Mouse (Mus musculus) kidney, embryonic 15.5 days (tissue): ENCODE measurements at regions not wholly inside any gene's neighbourhood (a gene's known extent, or its start where the extent isn't known, plus 50 kb on each side); places are given as distances from the start of the nearest gene placed in this dataset.
"Not testable (repeated sequence)": the region's sequence is repeated elsewhere in the genome, so short reads cannot be mapped to it uniquely, and the experiment has no call there.

Source experiments
- ATAC-seq: fragments of 200-750 bp; cut with Nextera tagmentation; replicated peaks from 2 replicates; pipeline ENCODE4 v1.8.0; 2017; ENCODE audit warnings: moderate TSS enrichment; ENCODE audit not compliant: low FRiP score
- H3K27ac ChIP-seq: fragments of 300-500 bp; sonication (generic); 2 replicates; pipeline ENCODE4 v1.5.1; 2015; ENCODE audit warnings: mild to moderate bottlenecking, inconsistent platforms
- H3K27me3 ChIP-seq: fragments of 300-500 bp; sonication (generic); 2 replicates; pipeline ENCODE4 v1.6.1; 2015; ENCODE audit warnings: inconsistent platforms
- H3K36me3 ChIP-seq: fragments of 300-500 bp; sonication (generic); 2 replicates; pipeline ENCODE4 v1.6.1; 2015; ENCODE audit warnings: inconsistent platforms
- H3K4me1 ChIP-seq: fragments of 300-500 bp; sonication (generic); 2 replicates; pipeline ENCODE4 v1.6.1; 2015; ENCODE audit warnings: inconsistent platforms
- H3K4me2 ChIP-seq: fragments of 300-500 bp; sonication (generic); 2 replicates; pipeline ENCODE4 v1.6.1; 2015; ENCODE audit warnings: moderate library complexity, mild to moderate bottlenecking, inconsistent platforms
- H3K4me3 ChIP-seq: fragments of 300-500 bp; sonication (generic); replicated peaks from 2 replicates; pipeline ENCODE4 v1.5.1; 2015; ENCODE audit warnings: mild to moderate bottlenecking, inconsistent platforms
- H3K9ac ChIP-seq: fragments of 300-500 bp; sonication (generic); 2 replicates; pipeline ENCODE4 v1.6.1; 2015; ENCODE audit warnings: mild to moderate bottlenecking, inconsistent platforms
- H3K9me3 ChIP-seq: fragments of 300-500 bp; sonication (generic); replicated peaks from 2 replicates; pipeline ENCODE4 v1.6.1; 2016; ENCODE audit warnings: inconsistent platforms
- WGBS: fragments of 180-500 bp; shearing (Covaris S2); methylation state at CpG from one replicate; pipeline ENCODE4 v1.1.7; 2015; ENCODE audit warnings: mixed read lengths; 5-methylcytosine and 5-hydroxymethylcytosine counted together

GRCm38 (mm10) chr16:31568316-31568715 is 94.9 kb upstream of the Dlg1 start:
- H3K36me3 ChIP-seq: no peaks in the 10 kb centered on the region
- no peak overlapping the region for H3K9ac ChIP-seq
- H3K27me3 ChIP-seq: no peaks in the 10 kb centered on the region
- H3K4me1 ChIP-seq: no peaks in the 10 kb centered on the region
- WGBS: 89% methylated on average over 6 of the region's 6 CpGs
- ATAC-seq: no peak
- no peaks in the 10 kb centered on the region for H3K9me3 ChIP-seq
- H3K4me3 ChIP-seq: no peak overlapping the region
- no peak overlapping the region for H3K27ac ChIP-seq
- H3K4me2 ChIP-seq: no peak overlapping the region

- H3K4me2 ChIP-seq: no peak overlapping the region
- H3K4me1 ChIP-seq: no peaks in the 10 kb centered on the region
- no peaks in the 10 kb centered on the region for H3K27me3 ChIP-seq
- H3K27ac ChIP-seq: no peak overlapping the region
- 66% methylated on average over 6 of the region's 6 CpGs for WGBS
- H3K36me3 ChIP-seq: no peaks in the 10 kb centered on the region
- H3K9ac ChIP-seq: no peak overlapping the region
- H3K9me3 ChIP-seq: no peaks in the 10 kb centered on the region
- H3K4me3 ChIP-seq: no peak overlapping the region
- ATAC-seq: no peak
Measured at GRCm38 (mm10) chr16:31569871-31570270, 93.4 kb upstream of the Dlg1 start.

- 79% methylated on average over 20 of the region's 20 CpGs for WGBS
- no peak overlapping the region for H3K4me2 ChIP-seq
- peaks cover 5% of the 10 kb centered on the region; the same call in 1 of the 2 replicates for H3K4me1 ChIP-seq
- H3K4me3 ChIP-seq: no peak overlapping the region
- H3K9ac ChIP-seq: no peak overlapping the region
- no peaks in the 10 kb centered on the region for H3K36me3 ChIP-seq
- no peaks in the 10 kb centered on the region for H3K27me3 ChIP-seq
- no peaks in the 10 kb centered on the region for H3K9me3 ChIP-seq
- ATAC-seq: no peak
- H3K27ac ChIP-seq: no peak overlapping the region
Measured at GRCm38 (mm10) chr16:31570311-31571139, 92.7 kb upstream of the Dlg1 start.

- not testable (repeated sequence) for H3K9me3 ChIP-seq, H3K4me2 ChIP-seq, H3K27ac ChIP-seq, H3K27me3 ChIP-seq, H3K4me3 ChIP-seq, H3K36me3 ChIP-seq, H3K9ac ChIP-seq, ATAC-seq
- 76% methylated on average over 9 of the region's 9 CpGs for WGBS
- peaks cover 15% of the 10 kb centered on the region for H3K4me1 ChIP-seq
Measured at GRCm38 (mm10) chr16:31573833-31574232, 89.4 kb upstream of the Dlg1 start.

- H3K4me1 ChIP-seq: peaks cover 15% of the 10 kb centered on the region
- H3K27ac ChIP-seq, H3K9ac ChIP-seq, ATAC-seq, H3K9me3 ChIP-seq, H3K27me3 ChIP-seq, H3K4me3 ChIP-seq, H3K36me3 ChIP-seq: not testable (repeated sequence)
- H3K4me2 ChIP-seq: peak overlapping the region; percentile 32
- 44% methylated on average over 11 of the region's 11 CpGs for WGBS
Measured at GRCm38 (mm10) chr16:31575646-31576045, 87.6 kb upstream of the Dlg1 start.

- peaks cover 15% of the 10 kb centered on the region for H3K4me1 ChIP-seq
- H3K9me3 ChIP-seq: no peaks in the 10 kb centered on the region
- ATAC-seq: no peak
- no peaks in the 10 kb centered on the region for H3K27me3 ChIP-seq
- H3K4me2 ChIP-seq: no peak overlapping the region
- H3K4me3 ChIP-seq: no peak overlapping the region
- H3K36me3 ChIP-seq: no peaks in the 10 kb centered on the region
- H3K9ac ChIP-seq: no peak overlapping the region
- no peak overlapping the region for H3K27ac ChIP-seq
- 68% methylated on average over 8 of the region's 8 CpGs for WGBS
Measured at GRCm38 (mm10) chr16:31576422-31576821, 86.8 kb upstream of the Dlg1 start.

- no peak overlapping the region for H3K4me2 ChIP-seq
- H3K4me3 ChIP-seq: no peak overlapping the region
- H3K27ac ChIP-seq: no peak overlapping the region
- 39% methylated on average over 7 of the region's 7 CpGs for WGBS
- no peaks in the 10 kb centered on the region for H3K36me3 ChIP-seq
- H3K4me1 ChIP-seq: peaks cover 15% of the 10 kb centered on the region
- no peaks in the 10 kb centered on the region for H3K27me3 ChIP-seq
- ATAC-seq: no peak
- no peaks in the 10 kb centered on the region for H3K9me3 ChIP-seq
- H3K9ac ChIP-seq: no peak overlapping the region
Measured at GRCm38 (mm10) chr16:31577347-31577746, 85.9 kb upstream of the Dlg1 start.

- Histone ChIP-seq H3K4me3 (no peak overlapping the region), H3K4me2 (no peak overlapping the region), H3K27me3 (no peaks in the 10 kb centered on the region), H3K36me3 (no peaks in the 10 kb centered on the region), H3K4me1 (peaks cover 15% of the 10 kb centered on the region), H3K27ac (no peak overlapping the region), H3K9me3 (no peaks in the 10 kb centered on the region), H3K9ac (no peak overlapping the region)
- 88% methylated on average over 3 of the region's 3 CpGs for WGBS
- no peak for ATAC-seq
Measured at GRCm38 (mm10) chr16:31579318-31579717, 83.9 kb upstream of the Dlg1 start.

- H3K4me1 ChIP-seq: peaks cover 8% of the 10 kb centered on the region
- H3K9me3 ChIP-seq: no peaks in the 10 kb centered on the region
- H3K4me3 ChIP-seq: no peak overlapping the region
- H3K36me3 ChIP-seq: no peaks in the 10 kb centered on the region
- H3K27me3 ChIP-seq: no peaks in the 10 kb centered on the region
- no peak overlapping the region for H3K9ac ChIP-seq
- no peak overlapping the region for H3K4me2 ChIP-seq
- ATAC-seq: no peak
- no peak overlapping the region for H3K27ac ChIP-seq
- 92% methylated on average over 6 of the region's 6 CpGs for WGBS
Measured at GRCm38 (mm10) chr16:31580779-31581178, 82.5 kb upstream of the Dlg1 start.

- Histone ChIP-seq H3K4me3 (no peak overlapping the region), H3K27me3 (no peaks in the 10 kb centered on the region), H3K4me1 (no peaks in the 10 kb centered on the region), H3K9me3 (no peaks in the 10 kb centered on the region), H3K27ac (no peak overlapping the region), H3K36me3 (no peaks in the 10 kb centered on the region), H3K4me2 (no peak overlapping the region), H3K9ac (no peak overlapping the region)
- ATAC-seq: no peak
- WGBS: 87% methylated on average over 4 of the region's 4 CpGs
Measured at GRCm38 (mm10) chr16:31582885-31583284, 80.4 kb upstream of the Dlg1 start.

GRCm38 (mm10) chr16:31583627-31584026 is 79.6 kb upstream of the Dlg1 start:
- WGBS: 90% methylated on average over 2 of the region's 2 CpGs
- Histone ChIP-seq H3K9ac (no peak overlapping the region), H3K4me1 (no peaks in the 10 kb centered on the region), H3K27me3 (no peaks in the 10 kb centered on the region), H3K4me3 (no peak overlapping the region), H3K4me2 (no peak overlapping the region), H3K36me3 (no peaks in the 10 kb centered on the region), H3K27ac (no peak overlapping the region), H3K9me3 (no peaks in the 10 kb centered on the region)
- no peak for ATAC-seq

- Histone ChIP-seq H3K27me3 (no peaks in the 10 kb centered on the region), H3K27ac (peak overlapping the region; percentile 11; the same call in 1 of the 2 replicates), H3K4me3 (no peak overlapping the region), H3K36me3 (no peaks in the 10 kb centered on the region), H3K9ac (no peak overlapping the region), H3K4me2 (no peak overlapping the region), H3K4me1 (no peaks in the 10 kb centered on the region), H3K9me3 (no peaks in the 10 kb centered on the region)
- ATAC-seq: no peak
- 64% methylated on average over 4 of the region's 4 CpGs for WGBS
Measured at GRCm38 (mm10) chr16:31584216-31584823, 78.9 kb upstream of the Dlg1 start.
